Mouse (Mus musculus): ENCODE data around the gene Olfr994. TPM values are rescaled to one million over a fixed set of nuclear protein-coding genes. Genes with fewer than 3 reads are reported as not detected.

Olfr994 gene
- total RNA-seq (2014; rRNA removed) (not detected in 2 replicates), polyA plus RNA-seq (2015; fragmentation: Nextera tagmentation; extraction: Ambion mirVana) (not detected in 2 replicates)

DNA sequence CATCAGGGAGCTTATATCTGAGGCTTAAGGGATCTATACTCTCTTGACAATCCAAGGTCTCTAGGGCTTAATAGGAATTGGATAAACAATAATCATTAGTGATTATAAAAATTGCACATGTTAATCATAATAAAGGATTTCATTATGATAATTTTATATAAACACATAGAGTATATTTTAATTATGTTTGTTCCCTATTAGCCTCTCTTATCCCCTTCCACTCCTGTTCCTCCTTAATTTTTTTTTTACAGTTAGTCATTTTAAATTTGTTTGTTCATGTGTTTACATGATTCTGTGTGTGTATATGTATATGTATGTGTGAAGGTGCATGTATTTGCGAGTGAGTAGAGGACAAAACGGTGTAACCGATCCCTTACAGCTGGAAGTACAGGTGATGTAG lies at the start of gene Olfr994:
TSS of gene Olfr994 (minus strand) at position 101 of the 400 bp plus-strand sequence.
- no peak within 1 kb of the TSS for H3K4me2 ChIP-seq (ENCODE audit: low read depth, low read length, poor library complexity, severe bottlenecking)
- no peak for DNase-seq (ENCODE audit: low spot score)
- ATAC-seq (ENCODE audit: low FRiP score): no peak
- H3K27me3 ChIP-seq (ENCODE audit: insufficient read depth, low read length): no peaks in the 10 kb centered on the region
- no peak within 1 kb of the TSS for H3K27ac ChIP-seq (ENCODE audit: low read depth, low read length)
- no peaks in the 10 kb centered on the region for H3K9me3 ChIP-seq (ENCODE audit: low read length)
- 94% methylated on average over 3 of the region's 3 CpGs for WGBS
- H3K4me1 ChIP-seq (ENCODE audit: insufficient read depth, low read length): no peaks in the 10 kb centered on the region
- H3K4me3 ChIP-seq (ENCODE audit: low read depth, low read length): no peak within 1 kb of the TSS
- TF ChIP-seq CTCF (IDR thresholded peaks at IDR 0.05): no peak
- no peaks in the 10 kb centered on the region for H3K36me3 ChIP-seq (ENCODE audit: insufficient read depth, low read length)
- H3K9ac ChIP-seq (replicated peaks; ENCODE audit: low read length, poor library complexity, severe bottlenecking): no peak within 1 kb of the TSS

DNA sequence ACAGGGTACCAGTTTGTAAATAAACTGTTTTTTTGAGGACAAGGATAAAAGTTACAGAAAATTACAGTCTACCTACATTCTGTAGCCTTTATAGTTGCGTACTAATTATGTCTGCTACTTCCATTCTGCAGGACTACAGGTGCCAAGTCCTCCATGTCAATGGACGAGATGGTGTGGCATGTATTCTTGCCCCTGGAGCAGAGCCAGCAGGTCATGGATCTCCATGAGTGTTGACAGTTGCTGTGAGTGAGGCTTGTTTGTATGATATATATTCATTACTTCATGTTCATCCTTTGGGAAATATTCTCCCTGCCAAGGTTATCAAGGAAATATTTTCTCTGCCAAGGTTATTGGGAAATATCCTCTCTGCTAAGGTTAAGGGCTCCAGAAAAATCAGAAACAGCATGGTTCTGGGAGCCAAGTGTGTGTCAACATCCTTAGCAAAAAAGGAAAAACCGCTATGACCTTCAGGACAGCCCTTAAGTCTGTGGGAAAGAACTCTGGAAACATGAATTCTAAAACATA lies 30.6 kb upstream of the Olfr994 start:
- no peaks in the 10 kb centered on the region for H3K36me3 ChIP-seq (ENCODE audit: insufficient read depth, low read length)
- TF ChIP-seq CTCF (IDR thresholded peaks at IDR 0.05): no peak
- H3K9me3 ChIP-seq (ENCODE audit: low read length): no peaks in the 10 kb centered on the region
- H3K27ac ChIP-seq (ENCODE audit: low read depth, low read length): no peak overlapping the region
- no peak for DNase-seq (ENCODE audit: low spot score)
- no peak for ATAC-seq (ENCODE audit: low FRiP score)
- H3K4me3 ChIP-seq (ENCODE audit: low read depth, low read length): no peak overlapping the region
- no peak overlapping the region for H3K9ac ChIP-seq (replicated peaks; ENCODE audit: low read length, poor library complexity, severe bottlenecking)
- H3K27me3 ChIP-seq (ENCODE audit: insufficient read depth, low read length): no peaks in the 10 kb centered on the region
- H3K4me1 ChIP-seq (ENCODE audit: insufficient read depth, low read length): no peaks in the 10 kb centered on the region
- no peak overlapping the region for H3K4me2 ChIP-seq (ENCODE audit: low read depth, low read length, poor library complexity, severe bottlenecking)
- 84% methylated on average over 3 of the region's 3 CpGs for WGBS

DNA sequence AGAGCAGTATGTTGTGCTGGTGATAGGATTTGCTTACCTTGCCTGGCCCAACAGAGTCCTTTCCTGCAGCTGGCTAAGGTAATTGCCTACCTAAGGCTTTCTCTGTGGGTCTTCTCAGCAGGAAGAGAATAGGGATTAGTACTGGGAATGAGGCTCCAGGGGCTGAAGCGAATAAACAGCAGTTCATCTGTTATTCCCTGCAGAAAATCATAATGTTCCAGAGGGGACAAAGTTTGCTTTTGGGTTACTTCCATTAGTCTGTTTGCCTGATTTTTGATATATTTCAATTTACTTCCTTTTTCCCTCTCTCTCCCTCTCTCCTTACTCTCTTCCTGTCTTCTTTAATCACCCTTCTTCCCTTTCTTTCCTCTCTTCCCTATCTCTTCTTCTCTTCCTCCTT lies 7.3 kb upstream of the Olfr994 start, which contains the start of gene Olfr995:
TSS of gene Olfr995 (minus strand) at position 101 of the 400 bp plus-strand sequence.
- WGBS: 14% methylated on average over 1 of the region's 1 CpGs
- no peak within 1 kb of the TSS for H3K4me2 ChIP-seq (ENCODE audit: low read depth, low read length, poor library complexity, severe bottlenecking)
- TF ChIP-seq CTCF (IDR thresholded peaks at IDR 0.05): no peak
- H3K9ac ChIP-seq (replicated peaks; ENCODE audit: low read length, poor library complexity, severe bottlenecking): no peak within 1 kb of the TSS
- H3K36me3 ChIP-seq (ENCODE audit: insufficient read depth, low read length): no peaks in the 10 kb centered on the region
- H3K4me1 ChIP-seq (ENCODE audit: insufficient read depth, low read length): no peaks in the 10 kb centered on the region
- no peaks in the 10 kb centered on the region for H3K9me3 ChIP-seq (ENCODE audit: low read length)
- H3K27ac ChIP-seq (ENCODE audit: low read depth, low read length): no peak within 1 kb of the TSS
- H3K4me3 ChIP-seq (ENCODE audit: low read depth, low read length): no peak within 1 kb of the TSS
- no peak for DNase-seq (ENCODE audit: low spot score)
- no peak for ATAC-seq (ENCODE audit: low FRiP score)
- H3K27me3 ChIP-seq (ENCODE audit: insufficient read depth, low read length): no peaks in the 10 kb centered on the region

- no peaks in the 10 kb centered on the region for H3K4me1 ChIP-seq (ENCODE audit: insufficient read depth, low read length)
- no peaks in the 10 kb centered on the region for H3K36me3 ChIP-seq (ENCODE audit: insufficient read depth, low read length)
- ATAC-seq (ENCODE audit: low FRiP score) (no peak), DNase-seq (ENCODE audit: low spot score) (no peak)
- TF ChIP-seq CTCF (IDR thresholded peaks at IDR 0.05): no peak
- H3K4me2 ChIP-seq (ENCODE audit: low read depth, low read length, poor library complexity, severe bottlenecking): no peak overlapping the region
- no peaks in the 10 kb centered on the region for H3K27me3 ChIP-seq (ENCODE audit: insufficient read depth, low read length)
- no peak overlapping the region for H3K9ac ChIP-seq (replicated peaks; ENCODE audit: low read length, poor library complexity, severe bottlenecking)
- H3K4me3 ChIP-seq (ENCODE audit: low read depth, low read length): no peak overlapping the region
- no peak overlapping the region for H3K27ac ChIP-seq (ENCODE audit: low read depth, low read length)
- no peaks in the 10 kb centered on the region for H3K9me3 ChIP-seq (ENCODE audit: low read length)
Observed at GRCm38 (mm10) chr2:85442546-85442945, 6.3 kb upstream of the Olfr994 start.

DNA sequence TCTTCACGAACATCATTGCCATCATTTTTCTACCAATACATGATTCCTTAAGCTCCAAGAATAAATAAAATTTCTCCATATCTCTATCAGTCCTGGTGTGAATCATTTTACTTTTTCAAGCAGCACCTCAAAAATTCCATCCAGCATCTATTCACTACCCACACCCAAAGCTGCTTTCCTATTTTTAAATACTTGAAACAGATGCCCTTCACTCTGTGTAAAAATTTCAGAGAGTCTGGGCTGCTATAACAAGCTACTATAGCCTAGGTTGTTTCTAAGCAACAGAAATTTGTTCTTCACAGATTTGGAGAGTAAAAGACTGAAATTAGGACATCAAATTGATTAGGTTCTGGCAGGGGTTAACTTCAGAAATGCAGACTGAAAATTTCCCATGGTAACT lies 10.4 kb downstream of the Olfr994 start:
- ATAC-seq (ENCODE audit: low FRiP score): no peak

DNA sequence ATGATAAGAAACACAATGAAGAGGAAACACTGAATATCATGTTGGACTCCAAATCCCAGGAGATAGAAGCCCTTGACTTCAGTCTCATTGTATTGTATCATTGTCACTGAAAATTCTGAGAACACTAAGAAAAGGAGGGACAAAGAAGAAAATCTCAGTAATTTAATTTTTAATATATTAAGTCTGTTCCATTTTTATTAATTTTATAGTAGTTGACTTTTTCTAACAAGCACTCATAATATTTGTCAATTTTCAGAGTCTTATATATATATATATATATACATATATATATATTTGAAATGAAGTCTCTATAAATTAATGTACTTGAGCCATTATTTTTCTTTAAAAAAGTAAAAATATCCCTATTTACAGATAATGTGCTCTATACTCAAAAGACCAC lies 21.5 kb downstream of the Olfr994 start, which contains the start of gene Olfr993:
TSS of gene Olfr993 (minus strand) at position 101 of the 400 bp plus-strand sequence.
- Histone ChIP-seq H3K4me3 (ENCODE audit: low read depth, low read length) (no peak within 1 kb of the TSS), H3K27ac (ENCODE audit: low read depth, low read length) (no peak within 1 kb of the TSS), H3K36me3 (ENCODE audit: insufficient read depth, low read length) (no peaks in the 10 kb centered on the region), H3K27me3 (ENCODE audit: insufficient read depth, low read length) (no peaks in the 10 kb centered on the region), H3K4me1 (ENCODE audit: insufficient read depth, low read length) (no peaks in the 10 kb centered on the region), H3K9me3 (ENCODE audit: low read length) (no peaks in the 10 kb centered on the region), H3K4me2 (ENCODE audit: low read depth, low read length, poor library complexity, severe bottlenecking) (no peak within 1 kb of the TSS), H3K9ac (replicated peaks; ENCODE audit: low read length, poor library complexity, severe bottlenecking) (no peak within 1 kb of the TSS)
- no peak for ATAC-seq (ENCODE audit: low FRiP score)
- no peak for TF ChIP-seq CTCF (IDR thresholded peaks at IDR 0.05)
- DNase-seq (ENCODE audit: low spot score): no peak

More for the DNA sequence above, 10.4 kb downstream of the Olfr994 start:
- Histone ChIP-seq H3K9ac (replicated peaks; ENCODE audit: low read length, poor library complexity, severe bottlenecking) (no peak overlapping the region), H3K4me1 (ENCODE audit: insufficient read depth, low read length) (no peaks in the 10 kb centered on the region), H3K9me3 (ENCODE audit: low read length) (no peaks in the 10 kb centered on the region), H3K27me3 (ENCODE audit: insufficient read depth, low read length) (no peaks in the 10 kb centered on the region), H3K27ac (ENCODE audit: low read depth, low read length) (no peak overlapping the region), H3K4me2 (ENCODE audit: low read depth, low read length, poor library complexity, severe bottlenecking) (no peak overlapping the region), H3K4me3 (ENCODE audit: low read depth, low read length) (no peak overlapping the region), H3K36me3 (ENCODE audit: insufficient read depth, low read length) (no peaks in the 10 kb centered on the region)
- no peak for TF ChIP-seq CTCF (IDR thresholded peaks at IDR 0.05)
- no peak for DNase-seq (ENCODE audit: low spot score)
- 91% methylated on average over 1 of the region's 1 CpGs for WGBS

Measured in midbrain, postnatal 0 days (tissue).